Mouse (Mus musculus) MEL (cell line): ENCODE measurements around the gene Tmem198. TPM values are rescaled to one million over a fixed set of nuclear protein-coding genes. Genes with fewer than 3 reads are reported as not detected.

Experiments
- DNase-seq: peaks from one replicate; pipeline ENCODE4 v3.0.0; 2011; ENCODE audit warnings: low read depth, low spot score
- H3K27ac ChIP-seq: 2 replicates; pipeline ENCODE4 v1.5.1; 2012; ENCODE audit warnings: low read depth, mild to moderate bottlenecking, control low read depth, low read length, moderate library complexity; ENCODE audit not compliant: control insufficient read depth
- H3K27me3 ChIP-seq, 2 experiments: fragments of 150-350 bp in 1 of 2; sonication (generic) in 1 of 2; 2 replicates each; pipeline ENCODE4 v1.6.1; 2012; ENCODE audit warnings: low read length in 2 of 2, mild to moderate bottlenecking in 2 of 2, improper control_type of control experiment in 1 of 2, moderate library complexity in 1 of 2; ENCODE audit not compliant: insufficient read depth in 2 of 2, control insufficient read depth in 1 of 2
- H3K36me3 ChIP-seq, 2 experiments: 2 replicates each; pipeline ENCODE4 v1.6.1; 2012 to 2014; ENCODE audit warnings: low read length in 2 of 2, improper control_type of control experiment in 1 of 2, inconsistent platforms in 1 of 2, mild to moderate bottlenecking in 1 of 2; ENCODE audit not compliant: insufficient read depth in 2 of 2, control insufficient read depth in 1 of 2
- H3K4me1 ChIP-seq, 2 experiments: fragments of 150-350 bp in 1 of 2; sonication (generic) in 1 of 2; 2 replicates each; pipeline ENCODE4 v1.6.1; 2012; ENCODE audit warnings: low read length in 2 of 2, improper control_type of control experiment in 1 of 2, mild to moderate bottlenecking in 1 of 2; ENCODE audit not compliant: insufficient read depth in 2 of 2, control insufficient read depth in 1 of 2
- H3K4me3 ChIP-seq, 2 experiments: fragments of 150-350 bp in 1 of 2; sonication (generic) in 1 of 2; 2 replicates each; pipeline ENCODE4 v1.5.1; 2012; ENCODE audit warnings: low read depth in 2 of 2, low read length in 2 of 2, mild to moderate bottlenecking in 2 of 2, moderate library complexity in 2 of 2, control low read depth in 1 of 2, improper control_type of control experiment in 1 of 2; ENCODE audit not compliant: control insufficient read depth in 1 of 2, insufficient read depth in 1 of 2
- H3K79me2 ChIP-seq: 2 replicates; pipeline ENCODE4 v1.6.1; 2012; ENCODE audit warnings: mild to moderate bottlenecking, low read length, moderate library complexity; ENCODE audit not compliant: control insufficient read depth, poor library complexity, insufficient read depth
- H3K9ac ChIP-seq: 2 replicates; pipeline ENCODE4 v1.6.1; 2012; ENCODE audit warnings: low read depth, mild to moderate bottlenecking, control low read depth, low read length, moderate library complexity; ENCODE audit not compliant: control insufficient read depth, poor library complexity, severe bottlenecking
- H3K9me3 ChIP-seq: fragments of 150-350 bp; sonication (generic); replicated peaks from 2 replicates; pipeline ENCODE4 v1.6.1; 2012; ENCODE audit warnings: mild to moderate bottlenecking, low read length, improper control_type of control experiment, moderate library complexity; ENCODE audit not compliant: insufficient read depth
- E2F4 ChIP-seq: IDR thresholded peaks from 2 replicates; pipeline ENCODE4 v1.6.1; 2011; ENCODE audit warnings: low read depth, low read length, improper control_type of control experiment, borderline replicate concordance
- ETS1 ChIP-seq: IDR thresholded peaks from 2 replicates; pipeline ENCODE4 v1.6.1; 2012; ENCODE audit warnings: low read depth, mild to moderate bottlenecking, inconsistent platforms, low read length, improper control_type of control experiment, moderate library complexity
- GABPA ChIP-seq: IDR thresholded peaks from 2 replicates; pipeline ENCODE4 v1.6.1; 2012; ENCODE audit warnings: low read depth, mild to moderate bottlenecking, inconsistent platforms, low read length, improper control_type of control experiment, moderate library complexity
- GATA1 ChIP-seq: IDR thresholded peaks from 2 replicates; pipeline ENCODE4 v1.6.1; 2011; ENCODE audit warnings: low read depth, low read length, improper control_type of control experiment
- JUND ChIP-seq: IDR thresholded peaks from 2 replicates; pipeline ENCODE4 v1.6.1; 2011; ENCODE audit warnings: low read depth, mild to moderate bottlenecking, improper control_type of control experiment, low read length
- MAFK ChIP-seq: IDR thresholded peaks from 2 replicates; pipeline ENCODE4 v1.6.1; 2011; ENCODE audit warnings: low read depth, mild to moderate bottlenecking, low read length, improper control_type of control experiment, borderline replicate concordance
- MAX ChIP-seq: IDR thresholded peaks from 2 replicates; pipeline ENCODE4 v1.6.1; 2011; ENCODE audit warnings: low read length, improper control_type of control experiment
- MAZ ChIP-seq: IDR thresholded peaks from 2 replicates; pipeline ENCODE4 v1.6.1; 2012; ENCODE audit warnings: low read depth, mild to moderate bottlenecking, inconsistent platforms, low read length, improper control_type of control experiment
- MEF2A ChIP-seq: IDR thresholded peaks from 2 replicates; pipeline ENCODE4 v1.6.1; 2014; ENCODE audit warnings: low read depth, mild to moderate bottlenecking, inconsistent platforms, low read length, improper control_type of control experiment; ENCODE audit not compliant: poor library complexity, insufficient replicate concordance, severe bottlenecking; ENCODE audit errors: extremely low read depth
- MYB ChIP-seq: IDR thresholded peaks from 2 replicates; pipeline ENCODE4 v1.6.1; 2011; ENCODE audit warnings: mild to moderate bottlenecking, low read depth, low read length, improper control_type of control experiment
- MYC ChIP-seq: IDR thresholded peaks from 2 replicates; pipeline ENCODE4 v1.6.1; 2011; ENCODE audit warnings: low read depth, mild to moderate bottlenecking, low read length, improper control_type of control experiment, moderate library complexity
- NRF1 ChIP-seq: IDR thresholded peaks from 2 replicates; pipeline ENCODE4 v1.6.1; 2014; ENCODE audit warnings: low read depth, mild to moderate bottlenecking, inconsistent platforms, low read length, improper control_type of control experiment, moderate library complexity; ENCODE audit not compliant: poor library complexity, insufficient read depth, severe bottlenecking
- RCOR1 ChIP-seq: IDR thresholded peaks from 2 replicates; pipeline ENCODE4 v1.6.1; 2012; ENCODE audit warnings: low read depth, mild to moderate bottlenecking, inconsistent platforms, low read length, improper control_type of control experiment
- TAL1 ChIP-seq: IDR thresholded peaks from 2 replicates; pipeline ENCODE4 v1.6.1; 2012; ENCODE audit warnings: mild to moderate bottlenecking, inconsistent platforms, low read length, moderate library complexity, mixed read lengths
- UBTF ChIP-seq: IDR thresholded peaks from 2 replicates; pipeline ENCODE4 v1.6.1; 2012; ENCODE audit warnings: low read depth, mild to moderate bottlenecking, inconsistent platforms, low read length, improper control_type of control experiment, moderate library complexity, borderline replicate concordance; ENCODE audit not compliant: insufficient read depth
- USF2 ChIP-seq, 2 experiments: IDR thresholded peaks; 2 replicates each; pipeline ENCODE4 v1.6.1; 2011 to 2012; ENCODE audit warnings: improper control_type of control experiment in 2 of 2, low read length in 2 of 2, borderline replicate concordance in 1 of 2, inconsistent platforms in 1 of 2, low read depth in 1 of 2, mild to moderate bottlenecking in 1 of 2; ENCODE audit not compliant: insufficient read depth in 1 of 2
- ZC3H11A ChIP-seq: IDR thresholded peaks from 2 replicates; pipeline ENCODE4 v1.6.1; 2012; ENCODE audit warnings: low read depth, mild to moderate bottlenecking, inconsistent platforms, low read length, improper control_type of control experiment
- ZKSCAN1 ChIP-seq: IDR thresholded peaks from 2 replicates; pipeline ENCODE4 v1.6.1; 2012; ENCODE audit warnings: low read depth, mild to moderate bottlenecking, inconsistent platforms, low read length, improper control_type of control experiment, moderate library complexity
- ZNF384 ChIP-seq: IDR thresholded peaks from 2 replicates; pipeline ENCODE4 v1.6.1; 2012; ENCODE audit warnings: low read depth, mild to moderate bottlenecking, inconsistent platforms, low read length, improper control_type of control experiment
- polyA plus RNA-seq, 2 experiments: library from polyadenylated mRNA; stranded (reverse) in 1 of 2; unstranded in 1 of 2; fragments of >175 nt in 1 of 2; fragments of >200 nt in 1 of 2; gene quantifications; 2 replicates each; pipeline versions ENCODE4 v1.2.1 to v1.2.4; 2012; ENCODE audit warnings: low replicate concordance in 2 of 2, low read depth in 1 of 2; ENCODE audit not compliant: insufficient read length in 2 of 2, insufficient read depth in 1 of 2, missing spikeins in 1 of 2
- total RNA-seq: library from RNA; depleted of rRNA; stranded (reverse); fragments of 300-350 nt; gene quantifications from 2 replicates; pipeline ENCODE4 v1.2.3, GENCODE M21; 2012

Gene Tmem198
- total and polyA plus RNA-seq, 3 experiments, result 0.65 to 1.4 TPM; not detected in 1

GRCm38 (mm10) chr1:75507006-75507405, 27.7 kb downstream of the Tmem198 start, which contains the start of gene Inha:
Inha (plus strand) TSS chr1:75507077.
- no peaks in the 10 kb centered on the region for H3K36me3 ChIP-seq
- no peaks in the 10 kb centered on the region for H3K27me3 ChIP-seq
- no peak within 1 kb of the TSS for H3K9ac ChIP-seq
- H3K79me2 ChIP-seq, result no peaks in the 10 kb centered on the region
- no peak within 1 kb of the TSS for H3K4me3 ChIP-seq
- TF ChIP-seq MAX, result no peak
- TF ChIP-seq MYB, result no peak
- TF ChIP-seq MAFK, result no peak
- no peak for TF ChIP-seq NRF1
- TF ChIP-seq E2F4, result no peak
- no peak for TF ChIP-seq JUND
- TF ChIP-seq ZNF384, result no peak
- TF ChIP-seq ZC3H11A, result no peak
- no peak for TF ChIP-seq TAL1
- no peak for TF ChIP-seq MEF2A
- no peak for TF ChIP-seq GATA1
- no peak for TF ChIP-seq UBTF
- TF ChIP-seq RCOR1, result no peak
- TF ChIP-seq MYC, result no peak
- no peak for TF ChIP-seq USF2 (IDR thresholded peaks at IDR 0.05; ENCODE audit: borderline replicate concordance in 1 of 2, insufficient read depth in 1 of 2, low read depth in 1 of 2, low read length in 2 of 2)
- H3K9me3 ChIP-seq, result no peaks in the 10 kb centered on the region
- H3K4me1 ChIP-seq, result no peaks in the 10 kb centered on the region
- DNase-seq, result no peak
- no peak within 1 kb of the TSS for H3K27ac ChIP-seq

- H3K36me3 ChIP-seq, result no peaks in the 10 kb centered on the region
- H3K27me3 ChIP-seq, result peaks cover 0 to 3% of the 10 kb centered on the region in 2 experiments; a peak in 1 of 4 replicates
- H3K79me2 ChIP-seq, result no peaks in the 10 kb centered on the region
- H3K9me3 ChIP-seq, result no peaks in the 10 kb centered on the region
- H3K9ac ChIP-seq, result no peak overlapping the region
- TF ChIP-seq GATA1, result no peak
- no peak for TF ChIP-seq ETS1
- no peak for TF ChIP-seq MAZ
- no peak for TF ChIP-seq ZKSCAN1
- no peak for TF ChIP-seq UBTF
- no peak for TF ChIP-seq GABPA
- TF ChIP-seq RCOR1, result no peak
- no peak for DNase-seq
- H3K27ac ChIP-seq, result no peak overlapping the region
- H3K4me3 ChIP-seq, result no peak overlapping the region
- no peaks in the 10 kb centered on the region for H3K4me1 ChIP-seq
Observed at GRCm38 (mm10) chr1:75509586-75509985, 30.3 kb downstream of the Tmem198 start.
